Mouse (Mus musculus) neural tube, embryonic 12.5 days (tissue): ENCODE results near the gene 2810408A11Rik. TPM values are rescaled to one million over a fixed set of nuclear protein-coding genes. Genes with fewer than 3 reads are reported as not detected.
A peak's percentile ranks its signal among the peaks of the same experiment; 100 is the strongest.
"Not testable (repeated sequence)": the region's sequence is repeated elsewhere in the genome, so short reads cannot be mapped to it uniquely, and the experiment has no call there.

Experiments used
- ATAC-seq: fragments of 200-750 bp; cut with Nextera tagmentation; 2 replicates; pipeline ENCODE4 v1.8.0; 2017; ENCODE audit warnings: low read depth, mild to moderate bottlenecking, moderate TSS enrichment, moderate library complexity; ENCODE audit not compliant: low FRiP score
- H3K27ac ChIP-seq: fragments of 300-500 bp; sonication (generic); 2 replicates; pipeline ENCODE4 v1.5.1; 2016
- H3K27me3 ChIP-seq: fragments of 300-500 bp; sonication (generic); replicated peaks from 2 replicates; pipeline ENCODE4 v1.6.1; 2016; ENCODE audit warnings: mild to moderate bottlenecking
- H3K36me3 ChIP-seq: fragments of 300-500 bp; sonication (generic); 2 replicates; pipeline ENCODE4 v1.6.1; 2016; ENCODE audit warnings: mild to moderate bottlenecking
- H3K4me1 ChIP-seq: fragments of 300-500 bp; sonication (generic); 2 replicates; pipeline ENCODE4 v1.6.1; 2016
- H3K4me2 ChIP-seq: fragments of 300-500 bp; sonication (generic); replicated peaks from 2 replicates; pipeline ENCODE4 v1.6.1; 2016; ENCODE audit warnings: mild to moderate bottlenecking
- H3K4me3 ChIP-seq: fragments of 300-500 bp; sonication (generic); 2 replicates; pipeline ENCODE4 v1.5.1; 2016
- H3K9ac ChIP-seq: fragments of 300-500 bp; sonication (generic); 2 replicates; pipeline ENCODE4 v1.6.1; 2016; ENCODE audit warnings: mild to moderate bottlenecking
- H3K9me3 ChIP-seq: fragments of 300-500 bp; sonication (generic); 2 replicates; pipeline ENCODE4 v1.6.1; 2016; ENCODE audit warnings: mild to moderate bottlenecking
- WGBS: fragments of 180-500 bp; shearing (Covaris S2); methylation state at CpG from one replicate; pipeline ENCODE4 v1.1.7; 2016; 5-methylcytosine and 5-hydroxymethylcytosine counted together
- polyA plus RNA-seq: library from polyadenylated mRNA; unstranded; fragments of >200 nt; fragmentation: Nextera tagmentation; extraction: Ambion mirVana; gene quantifications from 2 replicates; pipeline ENCODE4 v1.2.1, GENCODE M21; 2016

Gene 2810408A11Rik
- polyA plus RNA-seq, 1 experiment from 2014 or later, result 18.1 TPM

- 90% methylated on average over 7 of the region's 7 CpGs for WGBS
- no peaks in the 10 kb centered on the region for H3K9me3 ChIP-seq
- no peaks in the 10 kb centered on the region for H3K36me3 ChIP-seq
- H3K4me2 ChIP-seq, result no peak overlapping the region
- no peak for ATAC-seq
- no peak overlapping the region for H3K27ac ChIP-seq
- H3K4me3 ChIP-seq, result no peak overlapping the region
- no peaks in the 10 kb centered on the region for H3K27me3 ChIP-seq
- H3K4me1 ChIP-seq, result no peaks in the 10 kb centered on the region
- H3K9ac ChIP-seq, result no peak overlapping the region
Measured at GRCm38 (mm10) chr11:69871822-69872221, 29.0 kb downstream of the 2810408A11Rik start.

GRCm38 (mm10) chr11:69870289-69871069 is 30.3 kb downstream of the 2810408A11Rik start:
- Histone ChIP-seq H3K9me3 (no peaks in the 10 kb centered on the region), H3K9ac (no peak overlapping the region), H3K36me3 (no peaks in the 10 kb centered on the region), H3K4me3 (no peak overlapping the region), H3K4me2 (no peak overlapping the region), H3K27me3 (no peaks in the 10 kb centered on the region), H3K4me1 (no peaks in the 10 kb centered on the region), H3K27ac (no peak overlapping the region)
- ATAC-seq, result no peak
- WGBS, result 94% methylated on average over 2 of the region's 2 CpGs

- WGBS, result 68% methylated on average over 9 of the region's 9 CpGs
- H3K4me1 ChIP-seq, result no peaks in the 10 kb centered on the region
- no peaks in the 10 kb centered on the region for H3K27me3 ChIP-seq
- H3K27ac ChIP-seq, result no peak overlapping the region
- H3K36me3 ChIP-seq, result no peaks in the 10 kb centered on the region
- H3K4me3 ChIP-seq, result no peak overlapping the region
- ATAC-seq, result no peak
- no peaks in the 10 kb centered on the region for H3K9me3 ChIP-seq
- no peak overlapping the region for H3K9ac ChIP-seq
- no peak overlapping the region for H3K4me2 ChIP-seq
Measured at GRCm38 (mm10) chr11:69867335-69867734, 33.5 kb downstream of the 2810408A11Rik start.

- Histone ChIP-seq H3K9ac (no peak overlapping the region), H3K9me3 (no peaks in the 10 kb centered on the region), H3K27me3 (no peaks in the 10 kb centered on the region), H3K4me2 (no peak overlapping the region), H3K27ac (no peak overlapping the region), H3K4me1 (no peaks in the 10 kb centered on the region), H3K4me3 (no peak overlapping the region), H3K36me3 (no peaks in the 10 kb centered on the region)
- no peak for ATAC-seq
- 82% methylated on average over 9 of the region's 9 CpGs for WGBS
Measured at GRCm38 (mm10) chr11:69865561-69865960, 35.2 kb downstream of the 2810408A11Rik start.

- Histone ChIP-seq H3K9me3 (no peaks in the 10 kb centered on the region), H3K9ac (no peak overlapping the region), H3K36me3 (no peaks in the 10 kb centered on the region), H3K4me1 (no peaks in the 10 kb centered on the region), H3K4me2 (no peak overlapping the region), H3K4me3 (no peak overlapping the region), H3K27me3 (peaks cover 6% of the 10 kb centered on the region; the same call in 1 of the 2 replicates), H3K27ac (no peak overlapping the region)
- WGBS, result 54% methylated on average over 8 of the region's 8 CpGs
- no peak for ATAC-seq
Measured at GRCm38 (mm10) chr11:69864138-69864860, 36.5 kb downstream of the 2810408A11Rik start.

- H3K27me3 ChIP-seq, result peaks cover 12% of the 10 kb centered on the region
- H3K4me3 ChIP-seq, H3K4me2 ChIP-seq, H3K4me1 ChIP-seq, H3K9ac ChIP-seq, H3K36me3 ChIP-seq, H3K9me3 ChIP-seq, H3K27ac ChIP-seq, ATAC-seq: not testable (repeated sequence)
- 81% methylated on average over 3 of the region's 3 CpGs for WGBS
Measured at GRCm38 (mm10) chr11:69863729-69864128, 37.1 kb downstream of the 2810408A11Rik start.

- Histone ChIP-seq H3K36me3 (no peaks in the 10 kb centered on the region), H3K27me3 (peaks cover 24% of the 10 kb centered on the region), H3K4me3 (no peak within 1 kb of the TSS), H3K4me1 (peaks cover 2% of the 10 kb centered on the region), H3K4me2 (no peak within 1 kb of the TSS), H3K27ac (no peak within 1 kb of the TSS), H3K9ac (no peak within 1 kb of the TSS), H3K9me3 (no peaks in the 10 kb centered on the region)
- WGBS, result 19% methylated on average over 30 of the region's 30 CpGs
- ATAC-seq, result no peak
Measured at GRCm38 (mm10) chr11:69858113-69858998, 42.4 kb downstream of the 2810408A11Rik start, which contains the start of gene Tnk1. Gene Tnk1, minus strand, starts transcription at chr11:69858730.

GRCm38 (mm10) chr11:69855347-69855746 is 45.4 kb downstream of the 2810408A11Rik start:
- Histone ChIP-seq H3K36me3 (peaks cover 20% of the 10 kb centered on the region), H3K27me3 (peaks cover 24% of the 10 kb centered on the region), H3K4me2 (0 out of 2 replicates have a peak overlapping the region, but pooled peaks have one; percentile 16), H3K9ac (no peak overlapping the region), H3K4me3 (no peak overlapping the region), H3K4me1 (peaks cover 8% of the 10 kb centered on the region), H3K9me3 (no peaks in the 10 kb centered on the region), H3K27ac (no peak overlapping the region)
- WGBS, result 25% methylated on average over 16 of the region's 16 CpGs
- ATAC-seq, result no peak; the same call in 1 of the 2 replicates

GRCm38 (mm10) chr11:69854680-69855079 is 46.1 kb downstream of the 2810408A11Rik start:
- H3K4me2 ChIP-seq, result no peak overlapping the region
- no peak for ATAC-seq
- peaks cover 27% of the 10 kb centered on the region for H3K36me3 ChIP-seq
- H3K4me1 ChIP-seq, result peaks cover 8% of the 10 kb centered on the region
- H3K4me3 ChIP-seq, result no peak overlapping the region
- no peaks in the 10 kb centered on the region for H3K9me3 ChIP-seq
- H3K27me3 ChIP-seq, result peaks cover 21% of the 10 kb centered on the region
- H3K9ac ChIP-seq, result no peak overlapping the region
- 86% methylated on average over 10 of the region's 10 CpGs for WGBS
- H3K27ac ChIP-seq, result no peak overlapping the region

- H3K27ac ChIP-seq, result no peak overlapping the region
- H3K4me3 ChIP-seq, result no peak overlapping the region
- H3K9ac ChIP-seq, result no peak overlapping the region
- 68% methylated on average over 7 of the region's 7 CpGs for WGBS
- H3K4me2 ChIP-seq, result no peak overlapping the region
- H3K36me3 ChIP-seq, result peaks cover 33% of the 10 kb centered on the region
- no peak for ATAC-seq
- H3K27me3 ChIP-seq, result peaks cover 15% of the 10 kb centered on the region
- H3K4me1 ChIP-seq, result peaks cover 8% of the 10 kb centered on the region
- no peaks in the 10 kb centered on the region for H3K9me3 ChIP-seq
Measured at GRCm38 (mm10) chr11:69853994-69854393, 46.8 kb downstream of the 2810408A11Rik start.

GRCm38 (mm10) chr11:69850754-69851153 is 50.0 kb downstream of the 2810408A11Rik start:
- WGBS, result 81% methylated on average over 8 of the region's 8 CpGs
- peaks cover 38% of the 10 kb centered on the region for H3K36me3 ChIP-seq
- no peak overlapping the region for H3K4me2 ChIP-seq
- no peak for ATAC-seq
- no peaks in the 10 kb centered on the region for H3K27me3 ChIP-seq
- peaks cover 24% of the 10 kb centered on the region for H3K4me1 ChIP-seq
- no peak overlapping the region for H3K4me3 ChIP-seq
- H3K27ac ChIP-seq, result no peak overlapping the region
- H3K9me3 ChIP-seq, result no peaks in the 10 kb centered on the region
- H3K9ac ChIP-seq, result no peak overlapping the region

GRCm38 (mm10) chr11:69849884-69850283 is 50.9 kb downstream of the 2810408A11Rik start:
- no peak overlapping the region for H3K9ac ChIP-seq
- no peak overlapping the region for H3K4me3 ChIP-seq
- H3K27me3 ChIP-seq, result no peaks in the 10 kb centered on the region
- no peak overlapping the region for H3K27ac ChIP-seq
- H3K9me3 ChIP-seq, result no peaks in the 10 kb centered on the region
- 95% methylated on average over 15 of the region's 15 CpGs for WGBS
- H3K36me3 ChIP-seq, result peaks cover 38% of the 10 kb centered on the region
- ATAC-seq, result no peak
- no peak overlapping the region for H3K4me2 ChIP-seq
- H3K4me1 ChIP-seq, result peaks cover 31% of the 10 kb centered on the region
